Mouse (Mus musculus) cerebellum, adult 9-10 months (tissue): ENCODE results near the gene Mast4.

Source experiments
- DNase-seq: peaks from one replicate; pipeline ENCODE4 v3.0.0; 2022

Gene Mast4

DNA sequence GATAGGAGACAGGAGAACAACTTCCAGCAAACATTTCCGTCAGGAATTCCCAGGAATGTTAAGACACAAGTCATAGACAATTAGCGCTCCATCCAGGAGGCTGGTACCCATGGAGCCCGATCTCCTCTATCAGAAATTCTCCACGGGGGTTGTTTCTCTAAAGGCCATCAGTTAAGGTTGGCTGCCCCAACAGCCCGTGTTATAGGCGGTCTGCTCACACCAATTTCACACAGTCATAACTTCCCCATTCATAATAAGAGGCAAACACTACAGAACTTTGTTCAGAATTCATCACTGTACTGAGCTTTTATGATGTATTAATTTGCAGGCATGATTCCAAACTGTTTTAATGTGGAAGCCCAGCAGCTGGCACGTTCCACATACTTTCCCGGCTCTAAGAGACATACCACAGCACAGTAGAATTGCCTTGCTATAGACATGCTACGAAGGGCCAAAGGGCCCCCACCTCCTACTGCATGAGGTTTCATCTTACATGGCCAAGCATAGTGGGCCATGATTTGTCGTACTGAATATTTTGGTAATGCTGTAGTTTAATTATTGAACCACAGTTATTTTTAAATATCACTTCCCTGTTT, 19.1 kb downstream of the Mast4 start:
- DNase-seq, result no peak

- DNase-seq, result no peak
These were observed 26.0 kb downstream of the Mast4 start for GRCm38 (mm10) chr13:103308296-103308695.

- no peak for DNase-seq
These were observed 30.5 kb downstream of the Mast4 start for GRCm38 (mm10) chr13:103303826-103304225.

DNA sequence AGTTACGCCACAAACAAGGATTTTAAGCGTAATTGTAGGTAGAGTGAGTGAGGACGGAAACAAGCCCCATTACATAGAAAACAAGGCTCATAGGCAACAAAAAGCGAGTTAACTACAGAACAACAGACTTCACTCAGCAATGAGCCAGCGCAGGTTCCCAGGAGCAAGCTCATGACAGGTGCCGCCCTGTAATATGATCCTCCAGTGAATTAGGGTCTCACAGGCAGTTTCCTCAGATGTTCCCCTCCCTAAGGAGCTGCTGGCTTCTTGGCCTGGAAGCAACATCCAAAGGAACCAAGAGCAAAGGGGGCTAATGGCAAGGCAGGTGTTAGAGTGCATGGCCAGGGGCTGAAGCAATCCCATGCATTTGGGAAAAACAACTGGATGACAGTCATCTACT, 31.8 kb downstream of the Mast4 start:
- DNase-seq, result no peak

DNA sequence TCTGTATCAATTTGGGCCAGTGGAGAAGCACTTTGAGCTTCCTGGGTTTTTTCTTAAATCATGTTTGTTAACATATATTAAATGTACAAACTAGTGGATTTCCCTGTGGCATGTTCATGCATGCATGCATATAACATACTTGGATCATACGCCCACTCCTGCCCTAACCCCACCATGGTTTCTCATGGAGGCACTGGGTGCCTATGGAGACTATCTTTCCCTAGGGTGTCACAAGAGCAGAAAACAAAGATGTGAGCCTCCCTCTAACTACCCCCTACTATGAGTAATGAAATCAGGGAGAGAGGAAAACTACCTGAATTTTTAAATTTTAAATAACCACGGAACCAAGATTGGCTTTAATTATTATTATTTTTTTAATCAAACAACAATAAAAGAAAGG, 32.2 kb downstream of the Mast4 start:
- DNase-seq, result no peak

GRCm38 (mm10) chr13:103294424-103294823, 39.9 kb downstream of the Mast4 start:
- DNase-seq, result no peak

- no peak for DNase-seq
These were observed 41.2 kb downstream of the Mast4 start for GRCm38 (mm10) chr13:103293121-103293520.

GRCm38 (mm10) chr13:103291098-103291497, 43.2 kb downstream of the Mast4 start:
- no peak for DNase-seq

DNA sequence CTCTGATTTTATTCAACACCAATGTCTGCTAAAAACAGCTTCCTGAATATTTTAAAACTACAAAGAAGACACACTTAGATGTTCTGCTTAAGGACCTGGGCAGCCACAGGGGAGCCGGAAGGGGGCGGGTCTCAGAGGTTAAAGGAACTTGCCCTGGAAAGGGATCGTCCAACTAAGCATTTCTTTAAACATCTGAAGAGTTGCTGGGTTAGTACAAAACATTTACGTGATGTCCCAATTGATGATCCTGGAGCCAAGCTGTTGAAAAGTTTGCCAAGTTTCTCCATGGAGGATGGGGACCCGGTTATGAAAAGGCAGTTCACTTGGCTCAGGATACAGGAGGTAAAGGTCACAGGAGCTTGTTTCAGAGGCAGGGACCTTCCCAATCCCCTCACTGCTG, 48.5 kb downstream of the Mast4 start:
- DNase-seq, result no peak

- DNase-seq, result no peak
These were observed 49.3 kb downstream of the Mast4 start for GRCm38 (mm10) chr13:103285036-103285435.

DNA sequence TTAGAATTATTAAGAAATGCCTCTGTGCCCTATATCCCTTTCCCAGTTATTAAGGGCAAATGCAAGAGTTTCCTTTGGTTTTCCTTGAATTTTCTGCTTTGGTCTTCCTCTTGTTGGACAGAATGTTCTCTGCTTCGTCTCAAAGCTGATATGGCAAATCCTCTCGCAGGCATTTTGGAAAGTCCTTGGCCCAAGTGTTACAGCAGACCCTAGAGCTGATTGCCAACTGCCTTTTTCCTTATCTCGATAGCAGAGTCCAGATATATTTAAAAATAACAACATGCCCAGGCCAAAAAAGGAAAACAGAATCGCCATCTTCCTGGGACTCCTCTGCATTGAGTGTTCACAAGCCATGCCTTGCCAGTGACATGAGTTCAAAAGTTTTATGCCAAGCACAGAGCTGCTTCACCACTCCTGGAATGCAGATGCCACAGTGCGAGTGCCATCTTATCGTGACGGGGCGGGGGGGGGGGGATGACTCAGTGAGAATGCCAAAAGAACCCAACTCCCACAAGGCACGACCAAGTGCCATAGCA, 63.4 kb downstream of the Mast4 start:
- no peak for DNase-seq

DNA sequence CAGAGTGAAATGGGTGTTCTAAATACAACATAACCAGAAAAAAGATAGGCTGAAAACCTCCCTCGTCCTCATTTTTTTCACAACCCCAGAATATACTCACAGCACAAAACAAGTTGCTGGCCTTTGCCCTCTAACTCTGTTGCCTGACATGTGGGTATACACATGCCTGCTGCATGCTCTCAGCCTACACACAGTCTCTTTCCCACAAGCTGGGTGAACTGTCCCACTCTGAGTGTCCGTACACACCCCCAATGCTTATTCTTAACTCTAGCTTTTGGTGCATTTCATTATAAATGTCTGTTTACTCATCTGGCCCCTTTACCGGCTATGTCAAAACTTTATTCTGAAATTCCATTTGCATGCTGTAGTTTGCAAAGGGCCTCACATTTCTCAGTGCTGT, 71.6 kb downstream of the Mast4 start:
- no peak for DNase-seq

GRCm38 (mm10) chr13:103262061-103262460, 72.2 kb downstream of the Mast4 start:
- no peak for DNase-seq

GRCm38 (mm10) chr13:103260414-103260813, 73.9 kb downstream of the Mast4 start:
- DNase-seq, result no peak

GRCm38 (mm10) chr13:103258106-103258505, 76.2 kb downstream of the Mast4 start:
- no peak for DNase-seq

DNA sequence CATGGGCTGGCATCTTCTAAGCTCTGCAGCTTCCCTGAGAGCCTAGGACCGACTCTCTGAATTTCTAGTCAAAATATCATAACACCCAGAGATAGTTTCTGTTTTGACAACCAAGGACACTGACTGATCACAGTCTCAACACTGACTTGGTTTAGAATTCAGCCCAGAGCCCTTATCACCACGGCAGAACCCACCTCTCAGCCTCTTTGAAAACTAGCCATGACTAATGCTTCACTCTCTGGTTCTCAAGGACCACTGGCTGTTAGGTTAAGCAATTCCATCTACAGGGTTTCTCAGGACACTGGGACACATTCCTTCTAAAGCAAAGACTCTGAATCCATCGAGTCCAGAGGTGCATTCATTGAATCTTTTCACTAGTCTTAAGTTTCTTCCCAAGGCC, 79.4 kb downstream of the Mast4 start:
- DNase-seq, result no peak

GRCm38 (mm10) chr13:103253077-103253476, 81.2 kb downstream of the Mast4 start:
- DNase-seq, result no peak

GRCm38 (mm10) chr13:103248102-103249054, 85.9 kb downstream of the Mast4 start:
- DNase-seq, result no peak

DNA sequence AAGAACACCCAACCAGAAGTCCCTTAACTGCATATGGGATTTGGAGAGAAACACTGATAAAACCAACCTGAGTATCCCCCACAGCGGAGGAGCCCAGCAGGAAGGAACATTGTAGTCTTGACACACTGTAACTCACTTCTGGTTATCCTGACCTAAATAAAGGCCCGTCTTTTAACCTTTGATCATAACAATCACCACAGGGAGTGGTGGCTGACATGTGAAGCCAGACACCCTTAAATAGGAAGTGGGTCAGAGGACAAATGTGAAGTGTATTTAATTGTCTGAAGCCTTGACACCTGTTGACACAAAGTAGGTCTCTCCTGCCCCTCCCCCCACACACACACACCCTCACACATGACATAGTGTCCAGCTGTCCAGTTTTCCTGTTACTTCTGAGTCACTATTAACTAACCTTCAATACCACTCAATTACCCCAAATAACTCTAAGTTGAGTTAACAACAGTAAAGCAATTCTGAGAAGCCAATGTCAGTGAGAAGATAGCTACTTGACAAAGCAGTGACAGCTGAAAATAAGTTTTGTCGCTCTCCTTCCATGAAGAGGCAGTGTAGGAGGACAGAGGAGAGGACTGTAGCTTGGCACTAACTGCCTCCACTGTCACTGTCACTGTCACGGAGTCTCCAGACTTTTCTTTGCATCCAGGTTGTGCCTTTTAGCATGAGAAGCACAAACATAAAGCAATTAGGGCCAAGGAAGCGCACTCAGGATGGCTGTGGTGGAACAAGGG, 87.2 kb downstream of the Mast4 start:
- no peak for DNase-seq

GRCm38 (mm10) chr13:103245431-103245830, 88.9 kb downstream of the Mast4 start:
- no peak for DNase-seq

GRCm38 (mm10) chr13:103244053-103244452, 90.2 kb downstream of the Mast4 start:
- DNase-seq, result no peak

DNA sequence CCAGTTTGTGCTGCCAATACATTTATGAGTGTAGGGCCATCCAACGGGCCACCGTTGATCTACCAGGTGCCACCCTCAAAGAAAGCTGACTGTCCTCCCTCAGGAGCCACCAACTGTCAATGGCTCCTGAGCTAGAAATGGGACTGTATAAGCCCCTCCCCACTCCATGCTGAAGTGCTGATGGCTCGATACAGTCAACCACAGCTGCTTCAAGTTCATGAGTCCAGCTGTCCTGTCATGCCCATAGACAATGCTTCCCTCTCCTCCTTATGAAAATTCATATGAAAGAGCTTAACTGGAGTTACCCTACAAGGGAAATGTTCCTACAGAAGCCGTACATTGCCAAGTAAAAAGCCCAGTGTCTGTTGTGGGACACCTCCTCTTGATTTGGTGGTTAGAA, 93.2 kb downstream of the Mast4 start:
- DNase-seq, result no peak

DNA sequence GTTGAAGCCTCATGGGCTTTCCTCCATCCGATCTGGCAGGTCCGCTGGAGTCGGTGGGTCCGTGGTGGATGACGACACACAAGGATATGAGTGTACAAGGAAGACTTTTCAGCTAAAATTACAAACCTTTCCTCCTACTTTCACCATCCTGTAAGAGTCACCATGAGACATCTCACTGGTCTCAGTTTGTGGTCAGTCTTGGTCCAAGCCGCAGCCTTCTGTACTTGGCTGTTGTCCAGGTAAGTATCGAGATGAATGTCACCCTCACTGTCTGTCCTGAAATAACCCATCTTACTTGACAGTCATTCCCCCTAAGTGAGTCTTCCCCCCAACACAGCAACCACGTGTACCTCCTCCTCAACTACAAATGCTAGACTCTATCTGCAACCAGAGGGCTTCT, 94.6 kb downstream of the Mast4 start:
- no peak for DNase-seq
